In the genomic region with DNA sequence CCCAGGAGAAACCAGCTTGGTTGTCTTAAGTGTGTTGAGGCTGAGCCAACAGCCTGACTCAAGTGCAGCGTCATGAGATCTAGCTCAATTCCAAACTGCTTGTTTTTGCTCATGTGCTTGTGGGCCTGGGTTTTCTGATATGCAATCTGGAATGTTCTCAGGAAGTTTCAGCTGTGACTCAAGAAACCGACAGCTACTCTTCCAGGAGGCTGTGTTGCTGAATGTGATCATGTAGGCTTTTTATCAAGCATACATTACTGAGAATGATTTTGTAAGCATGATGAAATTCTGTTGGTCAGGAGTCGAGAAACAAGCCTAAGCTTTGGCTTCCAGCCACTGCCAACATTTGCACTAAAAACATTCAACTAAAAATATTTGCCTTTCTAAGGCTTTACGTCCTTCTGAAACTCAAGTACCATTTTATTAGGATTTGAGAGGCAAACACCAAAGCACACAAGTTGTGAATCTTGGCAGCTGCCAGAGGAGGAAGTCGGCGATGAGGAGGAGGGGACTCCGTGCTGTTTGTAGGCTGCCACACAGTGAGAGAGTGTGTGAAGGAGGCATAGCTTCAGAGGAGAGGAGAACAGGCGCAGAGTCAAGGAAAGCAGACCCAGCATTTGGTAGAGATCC, we compare ENCODE assay signal across 13 mouse cellular contexts. TPM values are rescaled to one million over a fixed set of nuclear protein-coding genes. Genes with fewer than 3 reads are reported as not detected.
DNase-seq lines count a peak whose midpoint lies in the region; ATAC-seq and TF ChIP-seq lines count a peak whose summit lies in the region.
"Had no signal": no experiment of that assay in that cellular context is flagged by ENCODE, and none has a peak within 500 bp of the region (broad histone marks: within the 10 kb centered on the region; RNA-seq: fewer than 3 reads in every experiment).

No protein-coding gene starts in this region.

- H3K9me3 ChIP-seq in kidney, postnatal 0 days (replicated peaks; ENCODE audit: low read length) = no peaks in the 10 kb centered on the region
- H3K9me3 ChIP-seq: heart, embryonic 13.5 days had no signal

- peak; percentile 10 for DNase-seq in kidney, postnatal 0 days (ENCODE audit: low spot score)
- no peak for DNase-seq in kidney, adult 8-10 months
- peak; percentile 16 for DNase-seq in 3T3-L1 (ENCODE audit: low read depth, low spot score)
- DNase-seq in NIH3T3 (ENCODE audit: low read depth) = peak; percentile 62
- DNase-seq in lung, postnatal 14 days = peak; percentile 61
- DNase-seq in embryo, embryonic 11 days = no peak
- DNase-seq in gastrocnemius, adult 2 months = no peak
- DNase-seq: cerebellum, adult 11 months had no signal

- no peak overlapping the region for H3K27ac ChIP-seq in kidney, postnatal 0 days
- H3K27ac ChIP-seq in gastrocnemius, adult 2 months = no peak overlapping the region
- H3K27ac ChIP-seq: heart, embryonic 13.5 days; liver, embryonic 14.5 days had no signal

- no peak for TF ChIP-seq CTCF in kidney, postnatal 0 days (IDR thresholded peaks at IDR 0.05; ENCODE audit: low read depth)
- TF ChIP-seq CTCF in gastrocnemius, adult 2 months (IDR thresholded peaks at IDR 0.05) = no peak

- H3K4me3 ChIP-seq in kidney, postnatal 0 days (replicated peaks; ENCODE audit: low read depth, low read length) = no peak overlapping the region
- H3K4me3 ChIP-seq in gastrocnemius, adult 2 months = no peak overlapping the region
- H3K4me3 ChIP-seq: heart, embryonic 13.5 days had no signal

- no peaks in the 10 kb centered on the region for H3K27me3 ChIP-seq in kidney, postnatal 0 days (ENCODE audit: insufficient read depth, low read length)

- 34% methylated on average over 8 of the region's 8 CpGs for WGBS in kidney, postnatal 0 days

- no peak for ATAC-seq in kidney, postnatal 0 days (replicated peaks; ENCODE audit: low FRiP score, low read depth)
- ATAC-seq: forebrain, embryonic 14.5 days; intestine, embryonic 16.5 days had no signal

- no peak overlapping the region for H3K4me2 ChIP-seq in kidney, postnatal 0 days (ENCODE audit: low read length)
- H3K4me2 ChIP-seq: heart, embryonic 13.5 days had no signal

- no peaks in the 10 kb centered on the region for H3K36me3 ChIP-seq in kidney, postnatal 0 days (ENCODE audit: insufficient read depth, low read length)
- H3K36me3 ChIP-seq: heart, embryonic 13.5 days had no signal

- H3K9ac ChIP-seq in kidney, postnatal 0 days (ENCODE audit: low read depth, low read length) = no peak overlapping the region
- H3K9ac ChIP-seq: heart, embryonic 13.5 days; liver, embryonic 14.5 days had no signal

- H3K4me1 ChIP-seq in kidney, postnatal 0 days (replicated peaks; ENCODE audit: insufficient read depth, low read length) = no peaks in the 10 kb centered on the region

- intact Hi-C loops in gastrocnemius, adult 2 months (cut with DNase I) = no loop called here

RNA-seq across cellular contexts. Expression of gene Cyp2b10, which starts 4.8 kb away (rescaled TPM):
- polyA plus RNA-seq in kidney, postnatal 0 days (2015; fragmentation: Nextera tagmentation; extraction: Ambion mirVana) = not detected in 2 replicates
- not detected for total RNA-seq in gastrocnemius, adult 2 months (2021)
- total RNA-seq: midbrain, postnatal 0 days had no signal
- polyA plus RNA-seq: forebrain, embryonic 14.5 days; heart, embryonic 13.5 days; intestine, embryonic 16.5 days; midbrain, postnatal 0 days had no signal

Comparison
In these comparisons a context has a peak if more than half of its experiments do, and no peak if none do; other contexts are left out.
1. DNase-seq: peak in kidney, postnatal 0 days (single experiment), 3T3-L1 (single experiment), NIH3T3 (single experiment) and lung, postnatal 14 days (single experiment); none in kidney, adult 8-10 months (0 of 2), embryo, embryonic 11 days (single experiment) and gastrocnemius, adult 2 months (single experiment).